Mouse (Mus musculus): ENCODE results near the gene D16Ertd472e. TPM values are rescaled to one million over a fixed set of nuclear protein-coding genes. Genes with fewer than 3 reads are reported as not detected.

D16Ertd472e gene
- polyA plus RNA-seq, 1 experiment, result 5.2 TPM

- no peak overlapping the region for H3ac ChIP-seq (ENCODE audit: control insufficient read depth, insufficient read length, low read depth)
- H3K4me3 ChIP-seq (ENCODE audit: insufficient read depth, poor library complexity, severe bottlenecking), result no peak overlapping the region
- no peaks in the 10 kb centered on the region for H3K27me3 ChIP-seq (ENCODE audit: control insufficient read depth, insufficient read depth, insufficient read length)
- H3K79me3 ChIP-seq (ENCODE audit: low read depth), result peaks cover 8% of the 10 kb centered on the region
- TF ChIP-seq MYOD1 (IDR thresholded peaks at IDR 0.05; ENCODE audit: control insufficient read depth, insufficient read length, low read depth), result no peak
- TF ChIP-seq FOSL1 (IDR thresholded peaks at IDR 0.05; ENCODE audit: insufficient read depth, low read length, poor library complexity, severe bottlenecking), result no peak
- TF ChIP-seq MAX (IDR thresholded peaks at IDR 0.05), result no peak
- TF ChIP-seq CEBPB (IDR thresholded peaks at IDR 0.05; ENCODE audit: low read depth), result no peak
- TF ChIP-seq MYOG (IDR thresholded peaks at IDR 0.05; ENCODE audit: control insufficient read depth, extremely low read depth, insufficient read length), result no peak
- no peak for TF ChIP-seq USF1 (IDR thresholded peaks at IDR 0.05; ENCODE audit: low read depth)
- no peak for TF ChIP-seq CTCF (IDR thresholded peaks at IDR 0.05; ENCODE audit: control insufficient read depth, insufficient read depth, insufficient read length)
- peaks cover 8% of the 10 kb centered on the region for H3K79me2 ChIP-seq (ENCODE audit: control insufficient read depth, insufficient read depth)
- H3K36me3 ChIP-seq (ENCODE audit: control insufficient read depth, insufficient read depth), result peaks cover 32% of the 10 kb centered on the region
These were observed 13.2 kb downstream of the D16Ertd472e start for GRCm38 (mm10) chr16:78563093-78563971.

DNA sequence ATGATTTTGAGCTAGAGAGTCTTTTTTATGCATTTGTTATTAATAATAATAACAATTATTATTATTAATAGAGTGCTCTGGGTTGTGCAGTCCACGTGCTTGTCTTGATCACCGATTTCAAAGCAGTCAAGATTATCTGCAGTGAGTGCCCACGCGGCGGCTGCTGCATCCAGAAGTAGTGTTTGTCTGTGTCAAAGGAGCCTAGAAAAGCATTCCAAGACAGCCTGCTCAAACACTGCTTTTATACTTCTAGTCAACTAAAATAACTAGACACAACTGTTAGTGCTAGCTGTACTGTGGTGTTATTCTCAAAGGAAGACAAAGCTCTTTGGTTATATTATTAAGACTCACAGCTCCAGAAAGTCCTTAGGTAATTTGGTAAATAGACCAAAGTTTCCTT, 15.9 kb downstream of the D16Ertd472e start:
- no peak overlapping the region for H3K4me3 ChIP-seq (ENCODE audit: insufficient read depth, poor library complexity, severe bottlenecking)
- peaks cover 17% of the 10 kb centered on the region for H3K79me3 ChIP-seq (ENCODE audit: low read depth)
- no peaks in the 10 kb centered on the region for H3K27me3 ChIP-seq (ENCODE audit: control insufficient read depth, insufficient read depth, insufficient read length)
- TF ChIP-seq CTCF (IDR thresholded peaks at IDR 0.05; ENCODE audit: control insufficient read depth, insufficient read depth, insufficient read length) (no peak), FOSL1 (IDR thresholded peaks at IDR 0.05; ENCODE audit: insufficient read depth, low read length, poor library complexity, severe bottlenecking) (no peak), MYOG (IDR thresholded peaks at IDR 0.05; ENCODE audit: control insufficient read depth, extremely low read depth, insufficient read length) (no peak), MYOD1 (IDR thresholded peaks at IDR 0.05; ENCODE audit: control insufficient read depth, insufficient read length, low read depth) (no peak), MAX (IDR thresholded peaks at IDR 0.05) (no peak)
- H3ac ChIP-seq (ENCODE audit: control insufficient read depth, insufficient read length, low read depth), result no peak overlapping the region
- H3K36me3 ChIP-seq (ENCODE audit: control insufficient read depth, insufficient read depth), result peaks cover 32% of the 10 kb centered on the region
- H3K79me2 ChIP-seq (ENCODE audit: control insufficient read depth, insufficient read depth), result peaks cover 8% of the 10 kb centered on the region

- Histone ChIP-seq H3K27me3 (ENCODE audit: control insufficient read depth, insufficient read depth, insufficient read length) (no peaks in the 10 kb centered on the region), H3K79me2 (ENCODE audit: control insufficient read depth, insufficient read depth) (peaks cover 11% of the 10 kb centered on the region), H3ac (ENCODE audit: control insufficient read depth, insufficient read length, low read depth) (no peak overlapping the region), H3K4me3 (ENCODE audit: insufficient read depth, poor library complexity, severe bottlenecking) (no peak overlapping the region), H3K79me3 (ENCODE audit: low read depth) (peaks cover 17% of the 10 kb centered on the region), H3K36me3 (ENCODE audit: control insufficient read depth, insufficient read depth) (peaks cover 32% of the 10 kb centered on the region)
- TF ChIP-seq MYOG (IDR thresholded peaks at IDR 0.05; ENCODE audit: control insufficient read depth, extremely low read depth, insufficient read length) (no peak), MAX (IDR thresholded peaks at IDR 0.05) (no peak), MYOD1 (IDR thresholded peaks at IDR 0.05; ENCODE audit: control insufficient read depth, insufficient read length, low read depth) (no peak), CTCF (IDR thresholded peaks at IDR 0.05; ENCODE audit: control insufficient read depth, insufficient read depth, insufficient read length) (no peak), CEBPB (IDR thresholded peaks at IDR 0.05; ENCODE audit: low read depth) (no peak), USF1 (IDR thresholded peaks at IDR 0.05; ENCODE audit: low read depth) (no peak), FOSL1 (IDR thresholded peaks at IDR 0.05; ENCODE audit: insufficient read depth, low read length, poor library complexity, severe bottlenecking) (no peak)
These were observed 16.4 kb downstream of the D16Ertd472e start for GRCm38 (mm10) chr16:78560063-78560462.

GRCm38 (mm10) chr16:78557573-78557972, 18.9 kb downstream of the D16Ertd472e start:
- peaks cover 32% of the 10 kb centered on the region for H3K36me3 ChIP-seq (ENCODE audit: control insufficient read depth, insufficient read depth)
- TF ChIP-seq FOSL1 (IDR thresholded peaks at IDR 0.05; ENCODE audit: insufficient read depth, low read length, poor library complexity, severe bottlenecking) (no peak), USF1 (IDR thresholded peaks at IDR 0.05; ENCODE audit: low read depth) (no peak), CEBPB (IDR thresholded peaks at IDR 0.05; ENCODE audit: low read depth) (no peak), CTCF (IDR thresholded peaks at IDR 0.05; ENCODE audit: control insufficient read depth, insufficient read depth, insufficient read length) (no peak), MYOG (IDR thresholded peaks at IDR 0.05; ENCODE audit: control insufficient read depth, extremely low read depth, insufficient read length) (no peak), MYOD1 (IDR thresholded peaks at IDR 0.05; ENCODE audit: control insufficient read depth, insufficient read length, low read depth) (no peak), MAX (IDR thresholded peaks at IDR 0.05) (no peak)

GRCm38 (mm10) chr16:78554911-78555648, 21.4 kb downstream of the D16Ertd472e start:
- Histone ChIP-seq H3K79me2 (ENCODE audit: control insufficient read depth, insufficient read depth) (peaks cover 40% of the 10 kb centered on the region), H3K79me3 (ENCODE audit: low read depth) (peaks cover 32% of the 10 kb centered on the region), H3K36me3 (ENCODE audit: control insufficient read depth, insufficient read depth) (peaks cover 21% of the 10 kb centered on the region), H3K27me3 (ENCODE audit: control insufficient read depth, insufficient read depth, insufficient read length) (no peaks in the 10 kb centered on the region), H3K4me3 (ENCODE audit: insufficient read depth, poor library complexity, severe bottlenecking) (no peak overlapping the region), H3ac (ENCODE audit: control insufficient read depth, insufficient read length, low read depth) (no peak overlapping the region)
- TF ChIP-seq CTCF (IDR thresholded peaks at IDR 0.05; ENCODE audit: control insufficient read depth, insufficient read depth, insufficient read length) (no peak), FOSL1 (IDR thresholded peaks at IDR 0.05; ENCODE audit: insufficient read depth, low read length, poor library complexity, severe bottlenecking) (no peak), MYOD1 (IDR thresholded peaks at IDR 0.05; ENCODE audit: control insufficient read depth, insufficient read length, low read depth) (no peak), MAX (IDR thresholded peaks at IDR 0.05) (no peak)

More at GRCm38 (mm10) chr16:78557573-78557972, 18.9 kb downstream of the D16Ertd472e start:
- Histone ChIP-seq H3K27me3 (ENCODE audit: control insufficient read depth, insufficient read depth, insufficient read length) (no peaks in the 10 kb centered on the region), H3K79me3 (ENCODE audit: low read depth) (peaks cover 27% of the 10 kb centered on the region), H3K4me3 (ENCODE audit: insufficient read depth, poor library complexity, severe bottlenecking) (no peak overlapping the region), H3K79me2 (ENCODE audit: control insufficient read depth, insufficient read depth) (peaks cover 24% of the 10 kb centered on the region), H3ac (ENCODE audit: control insufficient read depth, insufficient read length, low read depth) (no peak overlapping the region)
